Mouse (Mus musculus) neural tube, embryonic 11.5 days (tissue): Measurements from ENCODE around the gene Ankfy1. TPM values are rescaled to one million over a fixed set of nuclear protein-coding genes. Genes with fewer than 3 reads are reported as not detected.

Experiments used
- ATAC-seq: fragments of 200-750 bp; cut with Nextera tagmentation; 2 replicates; pipeline ENCODE4 v1.8.0; 2017; ENCODE audit warnings: moderate number of reproducible peaks, mild to moderate bottlenecking, moderate TSS enrichment, moderate library complexity; ENCODE audit not compliant: insufficient read depth, low FRiP score, low TSS enrichment
- DNase-seq: peaks from one replicate; pipeline ENCODE4 v3.0.0-alpha.2; 2015; ENCODE audit warnings: low spot score
- H3K27ac ChIP-seq: fragments of 300-500 bp; sonication (generic); 2 replicates; pipeline ENCODE4 v1.5.1; 2014; ENCODE audit warnings: low read depth, mild to moderate bottlenecking, low read length
- H3K27me3 ChIP-seq: fragments of 300-500 bp; sonication (generic); 2 replicates; pipeline ENCODE4 v1.6.1; 2014; ENCODE audit warnings: mild to moderate bottlenecking, low read length, mixed read lengths; ENCODE audit not compliant: control insufficient read depth, insufficient read depth
- H3K36me3 ChIP-seq: fragments of 300-500 bp; sonication (generic); 2 replicates; pipeline ENCODE4 v1.6.1; 2014; ENCODE audit warnings: mild to moderate bottlenecking, low read length, moderate library complexity, mixed read lengths; ENCODE audit not compliant: control insufficient read depth, insufficient read depth
- H3K4me1 ChIP-seq: fragments of 300-500 bp; sonication (generic); 2 replicates; pipeline ENCODE4 v1.6.1; 2014; ENCODE audit warnings: low read length, mixed read lengths; ENCODE audit not compliant: control insufficient read depth, insufficient read depth
- H3K4me2 ChIP-seq: fragments of 300-500 bp; sonication (generic); 2 replicates; pipeline ENCODE4 v1.6.1; 2014; ENCODE audit warnings: low read depth, mild to moderate bottlenecking, moderate library complexity
- H3K4me3 ChIP-seq: fragments of 300-500 bp; sonication (generic); 2 replicates; pipeline ENCODE4 v1.5.1; 2014; ENCODE audit warnings: low read depth, low read length
- H3K9ac ChIP-seq: fragments of 300-500 bp; sonication (generic); 2 replicates; pipeline ENCODE4 v1.6.1; 2014; ENCODE audit warnings: mild to moderate bottlenecking, low read length
- H3K9me3 ChIP-seq: fragments of 300-500 bp; sonication (generic); 2 replicates; pipeline ENCODE4 v1.6.1; 2016; ENCODE audit warnings: low read length; ENCODE audit not compliant: control insufficient read depth
- WGBS: fragments of 180-500 bp; shearing (Covaris S2); extraction: QIAGEN DNeasy Blood & Tissue Kit; methylation state at CpG from one replicate; pipeline ENCODE4 v1.1.7; 2014; 5-methylcytosine and 5-hydroxymethylcytosine counted together
- polyA plus RNA-seq: library from polyadenylated mRNA; unstranded; fragments of >200 nt; fragmentation: Nextera tagmentation; extraction: Ambion mirVana; gene quantifications from 2 replicates; pipeline ENCODE4 v1.2.1, GENCODE M21; 2014

Ankfy1 gene
- polyA plus RNA-seq, 1 experiment from 2014 or later: 30.2 TPM

DNA sequence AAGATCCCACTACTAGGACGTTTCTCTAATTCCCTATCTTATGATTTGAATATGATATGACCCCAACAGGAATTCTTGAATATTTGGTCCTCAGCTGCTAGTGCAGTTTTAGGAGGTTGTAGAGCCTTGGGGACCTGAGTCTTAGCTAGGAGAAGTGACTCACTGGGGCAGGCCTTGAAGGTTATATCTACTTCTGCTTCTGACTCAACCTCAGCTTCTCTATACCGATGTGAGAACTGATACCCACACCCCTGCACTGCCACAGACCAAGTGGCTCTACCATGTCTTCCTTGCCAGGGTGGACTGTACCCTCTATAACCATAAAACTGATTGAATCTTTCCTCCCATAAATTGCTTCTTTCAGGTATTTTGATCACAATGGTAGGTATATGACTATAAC is 92.3 kb downstream of the Ankfy1 start:
- WGBS: 76% methylated on average over 2 of the region's 2 CpGs
- no peaks in the 10 kb centered on the region for H3K27me3 ChIP-seq
- ATAC-seq: no peak

DNA sequence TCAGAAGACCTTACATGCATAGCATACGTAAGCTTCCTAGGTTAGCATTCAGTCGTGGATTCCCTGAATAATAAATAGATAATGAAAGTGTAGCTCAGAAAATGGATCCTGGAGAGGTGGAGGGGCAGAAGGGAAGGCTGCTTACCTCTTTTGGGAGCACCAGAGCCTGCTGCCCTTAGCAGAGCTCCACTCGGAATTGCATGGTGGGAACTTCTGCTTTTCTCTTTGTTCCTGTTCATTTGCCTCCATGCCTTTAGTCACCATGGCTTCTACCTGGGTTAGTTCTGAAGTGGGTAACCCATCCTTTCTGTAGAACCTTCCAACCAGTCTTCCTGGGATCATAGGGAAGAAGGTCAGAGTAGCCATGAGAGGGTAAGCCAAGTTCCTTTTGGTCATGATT is 92.7 kb downstream of the Ankfy1 start:
- DNase-seq (no peak), ATAC-seq (no peak)
- Histone ChIP-seq H3K9me3 (no peaks in the 10 kb centered on the region), H3K36me3 (no peaks in the 10 kb centered on the region), H3K27me3 (no peaks in the 10 kb centered on the region), H3K4me2 (no peak overlapping the region), H3K4me3 (no peak overlapping the region), H3K27ac (no peak overlapping the region), H3K9ac (no peak overlapping the region), H3K4me1 (no peaks in the 10 kb centered on the region)
- WGBS: 81% methylated on average over 3 of the region's 3 CpGs

More for the DNA sequence above, 92.3 kb downstream of the Ankfy1 start:
- Histone ChIP-seq H3K9ac (no peak overlapping the region), H3K4me1 (no peaks in the 10 kb centered on the region), H3K36me3 (no peaks in the 10 kb centered on the region), H3K4me2 (no peak overlapping the region), H3K27ac (no peak overlapping the region), H3K4me3 (no peak overlapping the region), H3K9me3 (no peaks in the 10 kb centered on the region)
- DNase-seq: no peak

DNA sequence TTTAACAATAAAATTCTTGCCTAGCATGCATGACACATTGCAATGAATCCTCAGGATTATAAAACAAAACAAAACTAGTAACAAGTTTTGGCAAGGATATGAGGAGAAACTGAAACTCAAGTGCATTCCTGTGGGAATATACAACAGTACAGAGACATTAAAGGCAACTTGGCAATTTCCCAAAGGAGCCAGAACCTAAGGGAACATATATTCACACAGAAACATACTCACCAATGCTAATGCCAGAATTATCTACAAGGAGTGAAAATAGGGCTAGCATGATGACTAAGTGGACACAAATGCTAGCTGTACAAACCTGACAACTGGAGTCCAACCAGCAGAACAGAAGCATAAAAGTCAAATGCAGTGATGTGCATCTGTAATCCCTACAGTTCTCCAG is 102.2 kb downstream of the Ankfy1 start:
- ATAC-seq (no peak), DNase-seq (no peak)
- H3K4me3 ChIP-seq: no peak overlapping the region
- no peaks in the 10 kb centered on the region for H3K27me3 ChIP-seq
- H3K27ac ChIP-seq: no peak overlapping the region
- H3K9me3 ChIP-seq: no peaks in the 10 kb centered on the region
- H3K36me3 ChIP-seq: no peaks in the 10 kb centered on the region
- peaks cover 6% of the 10 kb centered on the region for H3K4me1 ChIP-seq
- H3K4me2 ChIP-seq: no peak overlapping the region
- H3K9ac ChIP-seq: no peak overlapping the region

DNA sequence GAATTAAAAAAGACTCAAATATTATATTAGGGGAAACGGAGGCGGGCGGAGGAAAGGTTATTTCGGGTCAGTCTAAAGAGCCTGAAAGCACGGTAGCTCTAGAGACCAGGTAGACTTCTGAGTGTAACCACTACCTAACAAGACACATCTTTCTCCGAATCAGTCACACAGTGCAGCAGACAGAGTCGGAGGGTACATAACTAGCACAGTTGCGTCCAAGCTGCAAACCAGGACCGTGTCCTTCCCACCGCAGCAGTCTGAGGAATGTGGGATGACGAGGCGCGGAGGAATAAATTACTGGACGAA is 105.3 kb downstream of the Ankfy1 start:
- peak overlapping the region; percentile 83 for H3K27ac ChIP-seq
- H3K4me3 ChIP-seq: peak overlapping the region; percentile 97
- peak overlapping the region; percentile 79 for H3K4me2 ChIP-seq
- no peaks in the 10 kb centered on the region for H3K27me3 ChIP-seq
- no peaks in the 10 kb centered on the region for H3K9me3 ChIP-seq
- no peak for DNase-seq
- ATAC-seq: 0 out of 2 replicates have a peak, but pooled peaks have one; percentile 40
- WGBS: 22% methylated on average over 14 of the region's 14 CpGs
- H3K36me3 ChIP-seq: no peaks in the 10 kb centered on the region
- peaks cover 6% of the 10 kb centered on the region for H3K4me1 ChIP-seq
- peak overlapping the region; percentile 92 for H3K9ac ChIP-seq

DNA sequence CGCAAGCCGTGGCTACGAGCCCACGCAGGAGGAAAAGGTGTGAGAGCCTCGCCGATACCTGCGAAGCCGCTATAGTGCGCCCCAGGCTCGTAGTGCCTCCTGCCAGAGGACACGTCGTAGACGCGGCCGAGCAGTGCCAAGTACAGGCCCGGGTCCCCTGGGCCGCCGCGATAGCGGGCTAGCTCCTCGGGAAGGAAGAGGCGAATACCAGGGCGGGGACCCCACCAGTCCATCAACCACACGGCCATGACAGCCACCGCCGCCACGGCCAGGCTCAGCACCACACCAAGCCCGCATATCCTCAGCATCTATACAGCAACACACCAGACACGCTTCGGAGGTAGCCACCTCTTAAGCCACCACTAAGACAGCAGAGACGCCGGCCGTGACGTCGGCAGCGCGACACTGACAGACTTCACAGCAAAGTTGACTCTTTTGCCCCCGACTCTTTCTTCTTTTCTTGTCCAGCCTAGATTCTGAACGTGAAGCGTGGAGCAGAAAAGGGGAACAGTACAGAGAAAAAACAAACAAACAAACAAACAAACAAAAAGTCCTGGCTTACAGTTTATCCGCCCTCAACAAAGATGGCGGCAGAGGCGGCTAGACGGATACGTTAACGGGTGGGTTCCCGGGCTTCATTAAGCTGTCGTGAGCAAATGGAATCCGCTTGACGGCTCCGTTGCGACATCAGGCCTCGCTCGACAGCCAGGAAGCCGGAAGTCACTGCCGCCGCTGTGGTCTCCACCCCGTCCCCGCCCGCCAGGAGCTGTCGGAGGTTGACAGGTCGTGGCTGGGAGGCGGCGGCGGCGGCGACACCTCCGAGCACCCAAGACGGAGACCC is 105.9 kb downstream of the Ankfy1 start, which contains the start of the genes Cyb5d2 and Zzef1:
Gene Cyb5d2, minus strand, starts transcription at position 688 of the 841 bp plus-strand sequence.
Gene Zzef1, plus strand, starts transcription at position 772 of the 841 bp plus-strand sequence.
- H3K4me3 ChIP-seq: peak within 1 kb of the TSS; percentile 97
- WGBS: under 1% methylated on average over 69 of the region's 69 CpGs
- peaks cover 6% of the 10 kb centered on the region for H3K4me1 ChIP-seq
- no peaks in the 10 kb centered on the region for H3K27me3 ChIP-seq
- DNase-seq: peak; percentile 95
- H3K9ac ChIP-seq: peak within 1 kb of the TSS; percentile 92
- no peaks in the 10 kb centered on the region for H3K9me3 ChIP-seq
- H3K36me3 ChIP-seq: no peaks in the 10 kb centered on the region
- peak within 1 kb of the TSS; percentile 79 for H3K4me2 ChIP-seq
- peak; percentile 91 for ATAC-seq
- H3K27ac ChIP-seq: peak within 1 kb of the TSS; percentile 83

DNA sequence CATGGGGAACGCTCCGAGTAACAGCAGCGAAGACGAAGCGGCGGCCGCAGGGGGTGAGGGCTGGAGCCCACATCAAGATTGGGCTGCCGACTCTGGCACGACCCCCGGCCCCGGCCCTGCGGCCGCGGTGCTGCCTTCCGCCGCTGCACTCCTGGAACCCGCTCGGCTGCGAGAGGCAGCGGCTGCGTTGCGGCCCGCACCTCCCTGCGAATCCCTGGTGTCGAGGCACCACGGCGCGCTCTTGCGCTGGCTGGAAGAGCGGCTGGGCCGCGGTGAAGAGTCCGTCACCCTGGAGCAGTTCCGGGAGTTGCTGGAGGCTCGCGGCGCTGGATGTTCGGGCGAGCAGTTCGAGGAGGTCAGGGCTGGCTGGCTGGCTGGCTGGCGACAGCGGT is 106.5 kb downstream of the Ankfy1 start:
- Histone ChIP-seq H3K27me3 (no peaks in the 10 kb centered on the region), H3K9ac (peak overlapping the region; percentile 76), H3K9me3 (no peaks in the 10 kb centered on the region), H3K27ac (0 out of 2 replicates have a peak overlapping the region, but pooled peaks have one; percentile 10), H3K4me1 (peaks cover 6% of the 10 kb centered on the region), H3K4me2 (peak overlapping the region; percentile 79), H3K4me3 (peak overlapping the region; percentile 97), H3K36me3 (no peaks in the 10 kb centered on the region)
- peak; percentile 76; the same call in 1 of the 2 replicates for ATAC-seq
- DNase-seq: no peak
- WGBS: under 1% methylated on average over 42 of the region's 42 CpGs

DNA sequence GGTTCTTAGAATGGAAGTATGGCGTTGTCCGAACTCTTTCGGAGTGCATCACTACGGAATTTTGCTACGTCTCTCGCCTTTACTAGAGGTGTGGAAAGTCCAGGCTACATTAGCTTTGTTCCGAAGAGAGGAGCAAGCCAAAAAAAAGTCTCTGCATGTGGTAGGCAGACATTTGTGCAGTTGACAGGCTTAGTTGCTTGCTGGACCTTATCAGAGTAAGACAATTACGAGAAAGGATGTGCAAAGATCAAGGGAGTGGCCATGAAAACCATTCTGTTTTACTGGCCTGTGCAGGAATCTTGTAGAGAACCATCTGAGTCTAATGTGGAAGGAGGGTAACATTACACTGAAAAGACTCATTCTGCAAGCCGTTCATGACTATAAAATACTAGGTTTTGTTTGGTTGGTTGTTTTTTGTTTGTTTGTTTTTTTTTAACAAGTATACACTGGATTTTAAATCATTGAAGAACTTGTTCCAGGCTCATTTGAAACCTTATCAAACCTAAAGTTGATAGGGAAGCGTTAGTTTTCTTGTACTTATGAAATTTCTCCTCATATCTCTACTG is 107.0 kb downstream of the Ankfy1 start:
- H3K4me2 ChIP-seq: peak overlapping the region; percentile 79
- no peak for DNase-seq
- peaks cover 6% of the 10 kb centered on the region for H3K4me1 ChIP-seq
- H3K4me3 ChIP-seq: peak overlapping the region; percentile 97
- H3K9me3 ChIP-seq: no peaks in the 10 kb centered on the region
- ATAC-seq: no peak
- H3K9ac ChIP-seq: peak overlapping the region; percentile 76
- WGBS: 18% methylated on average over 10 of the region's 10 CpGs
- no peaks in the 10 kb centered on the region for H3K27me3 ChIP-seq
- no peak overlapping the region for H3K27ac ChIP-seq
- no peaks in the 10 kb centered on the region for H3K36me3 ChIP-seq

DNA sequence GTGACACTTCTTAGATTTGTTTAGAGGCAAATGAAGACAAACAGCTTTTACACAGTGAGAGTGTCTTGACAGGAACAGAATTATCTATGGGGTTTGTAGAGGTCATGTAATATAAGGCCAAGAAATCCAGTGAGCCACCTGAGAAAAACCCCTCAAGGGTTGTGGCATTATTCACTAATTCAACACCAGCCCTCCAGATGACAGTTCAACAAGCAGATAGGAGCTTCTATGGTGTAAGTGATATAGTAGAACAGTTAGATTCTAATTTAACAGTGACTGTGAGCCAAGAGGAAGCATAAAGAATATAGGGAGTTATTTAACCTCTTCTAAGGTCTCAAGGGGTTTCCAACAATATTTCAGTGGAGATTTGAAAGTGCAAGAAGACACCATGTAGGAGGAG is 108.3 kb downstream of the Ankfy1 start:
- Histone ChIP-seq H3K4me2 (no peak overlapping the region), H3K4me3 (no peak overlapping the region), H3K36me3 (no peaks in the 10 kb centered on the region), H3K27ac (no peak overlapping the region), H3K27me3 (no peaks in the 10 kb centered on the region), H3K9me3 (no peaks in the 10 kb centered on the region), H3K4me1 (peaks cover 6% of the 10 kb centered on the region), H3K9ac (no peak overlapping the region)
- no peak for ATAC-seq
- no peak for DNase-seq

DNA sequence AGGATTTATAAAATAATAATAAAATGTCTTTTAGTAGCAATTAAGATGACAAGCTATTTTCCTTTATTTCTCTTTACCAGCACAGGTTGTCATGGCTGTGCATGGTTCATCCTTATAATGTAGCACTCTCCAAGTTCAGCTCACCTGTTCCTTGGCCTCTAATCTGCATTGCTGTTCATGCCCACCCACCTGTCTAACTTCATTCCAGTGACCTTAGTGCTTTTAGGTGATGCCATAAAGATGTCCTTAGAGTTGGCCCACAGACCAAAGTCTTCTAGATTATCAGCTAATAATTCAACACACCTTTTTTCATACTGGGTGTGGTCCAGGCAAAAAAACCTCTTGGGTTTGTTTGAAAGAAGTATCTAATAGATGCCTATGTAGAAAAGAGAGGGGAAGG is 111.4 kb downstream of the Ankfy1 start:
- Histone ChIP-seq H3K27me3 (no peaks in the 10 kb centered on the region), H3K36me3 (no peaks in the 10 kb centered on the region), H3K4me1 (peaks cover 4% of the 10 kb centered on the region), H3K9me3 (no peaks in the 10 kb centered on the region), H3K4me2 (no peak overlapping the region), H3K9ac (no peak overlapping the region), H3K4me3 (no peak overlapping the region), H3K27ac (no peak overlapping the region)
- no peak for DNase-seq
- ATAC-seq: no peak
